Mouse (Mus musculus) common myeloid progenitor, adult 5-6 weeks (primary cell): ENCODE results near the gene Rims3. TPM values are rescaled to one million over a fixed set of nuclear protein-coding genes. Genes with fewer than 3 reads are reported as not detected.

Source experiments
- ATAC-seq: replicated peaks from 2 replicates; pipeline ENCODE4 v1.8.0; 2016; ENCODE audit warnings: low read depth, mild to moderate bottlenecking, moderate TSS enrichment, inconsistent platforms; ENCODE audit not compliant: poor library complexity, severe bottlenecking
- total RNA-seq: library from RNA; stranded (forward); fragments of 200-1000, 187-1606 nt; gene quantifications from 2 replicates; pipeline ENCODE4 v1.2.3, GENCODE M21; 2017

The Rims3 gene
- total RNA-seq, 1 experiment from 2014 or later, result 0.05 TPM

DNA sequence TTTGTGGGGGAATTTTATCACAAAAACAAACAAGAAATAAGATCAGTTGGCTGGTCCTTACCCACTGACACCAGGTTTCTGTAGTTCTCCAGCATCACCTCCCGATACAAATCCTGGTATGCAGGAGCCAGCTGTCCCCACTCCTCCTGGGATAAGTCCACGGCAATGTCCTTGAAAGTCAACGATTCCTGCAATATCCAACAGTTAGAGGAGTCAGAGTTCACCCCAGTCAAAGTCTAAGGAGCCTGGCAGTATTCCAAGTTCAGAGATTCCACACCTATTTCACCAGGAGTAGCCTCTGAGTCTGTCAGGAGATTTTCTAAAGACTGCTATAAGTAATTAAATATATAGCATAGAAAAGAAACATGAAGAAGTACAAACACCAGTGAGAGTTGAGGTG is 80.4 kb downstream of the Rims3 start:
- no peak for ATAC-seq

Other genes starting within 250 kb of the Rims3 start
- 3.4 and 5.3 TPM in 2 replicates for gene Cited4, start 188.2 kb upstream of the Rims3 start, total RNA-seq
- gene Kcnq4, start 106.2 kb upstream of the Rims3 start, total RNA-seq, result not detected in 2 replicates
- 51.2 and 73.2 TPM in 2 replicates for gene Nfyc, start 23.2 kb upstream of the Rims3 start, total RNA-seq
- 24.9 and 27.5 TPM in 2 replicates for gene Exo5, start 70.2 kb downstream of the Rims3 start, total RNA-seq
- 1.6 and 7.9 TPM in 2 replicates for gene Zfp69, start 96.9 kb downstream of the Rims3 start, total RNA-seq
- gene Smap2, start 162.4 kb downstream of the Rims3 start, total RNA-seq, result 63.8 and 81.6 TPM in 2 replicates
- not detected in 2 replicates for gene Col9a2, start 184.6 kb downstream of the Rims3 start, total RNA-seq
- 53.3 and 60.1 TPM in 2 replicates for gene Zmpste24, start 243.4 kb downstream of the Rims3 start, total RNA-seq